Mouse (Mus musculus) erythroblast, embryonic 14.5 days (primary cell): ENCODE measurements around the gene Meiob.

Experiments
- GATA1 ChIP-seq: IDR thresholded peaks from 2 replicates; pipeline ENCODE4 v1.6.1; 2012; ENCODE audit warnings: low read length, inconsistent platforms, mixed read lengths
- TAL1 ChIP-seq: IDR thresholded peaks from 3 replicates; pipeline ENCODE4 v1.6.1; 2012; ENCODE audit warnings: low read length, inconsistent platforms, mixed read lengths

DNA sequence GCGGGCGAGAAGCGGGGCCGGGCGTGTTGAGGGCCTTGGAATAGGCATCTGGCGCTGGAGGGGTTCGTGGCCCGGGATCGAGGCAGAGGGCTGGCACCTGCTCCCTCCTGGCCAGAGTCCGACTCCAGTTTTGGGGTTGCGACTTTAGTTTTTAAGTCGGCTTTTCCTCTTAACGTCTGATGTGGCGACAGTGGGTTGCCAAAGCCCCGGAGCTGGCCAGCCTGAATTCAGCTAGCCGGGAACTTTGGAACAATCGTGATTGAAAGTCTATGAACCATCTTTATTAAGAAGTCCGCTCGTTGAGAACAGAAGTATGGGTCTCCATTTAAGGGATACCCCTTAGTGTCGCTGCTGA, 46.7 kb downstream of the Meiob start:
- no peak for TF ChIP-seq TAL1
- TF ChIP-seq GATA1: no peak
